Mouse (Mus musculus) mammary gland, adult 2 months (tissue): Measurements from ENCODE around the gene Rdx. TPM values are rescaled to one million over a fixed set of nuclear protein-coding genes. Genes with fewer than 3 reads are reported as not detected.

Experiments
- polyA plus RNA-seq: library from polyadenylated mRNA; depleted of rRNA; stranded (reverse); fragments of >200 nt; gene quantifications from 2 replicates; pipeline ENCODE4 v1.2.3, GENCODE M21; 2012; ENCODE audit warnings: low replicate concordance; rRNA removed

Gene Rdx
- 8.2 and 26.1 TPM in 2 replicates for polyA plus RNA-seq

GRCm38 (mm10) chr9:52047129-52047820 lies at the start of gene Rdx:
Gene Rdx, plus strand, starts transcription at chr9:52047173.

Other genes with a start within 250 kb of the Rdx start
- 52.1 and 160 TPM in 2 replicates for gene Fdx1, start 83.6 kb upstream of the Rdx start, polyA plus RNA-seq
- gene Zc3h12c, start 121.4 kb downstream of the Rdx start, polyA plus RNA-seq: 1.7 and 2.7 TPM in 2 replicates